Mouse (Mus musculus): ENCODE measurements around the gene Nek6. TPM values are rescaled to one million over a fixed set of nuclear protein-coding genes. Genes with fewer than 3 reads are reported as not detected.

Nek6 gene
- polyA plus RNA-seq, 2 experiments, result 9.7 to 25.2 TPM

DNA sequence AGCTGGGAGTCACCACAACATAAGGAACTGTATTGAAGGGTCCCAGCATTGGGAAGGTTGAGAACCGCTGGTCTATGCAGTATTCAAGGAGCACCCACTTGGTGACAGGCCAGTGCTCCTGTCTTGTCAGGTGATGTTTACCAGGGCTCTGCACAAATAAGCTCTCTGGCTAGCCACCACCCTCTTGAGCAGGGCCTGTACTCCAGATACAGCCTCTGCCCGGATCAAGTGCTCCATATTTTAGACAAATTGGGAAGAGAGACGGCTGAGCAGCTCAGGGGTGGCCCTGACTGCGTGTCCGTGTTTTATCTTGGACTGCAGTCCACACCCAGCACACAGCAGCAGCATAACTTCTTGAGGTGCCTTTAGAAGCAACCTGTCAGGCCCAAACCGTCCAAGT is 75.3 kb downstream of the Nek6 start:
- peaks cover 0 to 3% of the 10 kb centered on the region in 2 experiments; a peak in 2 of 4 replicates for H3K4me1 ChIP-seq (replicated peaks; ENCODE audit: control insufficient read depth in 2 of 2, insufficient read depth in 2 of 2, low read length in 1 of 2)
- no peak overlapping the region for H3K9ac ChIP-seq (replicated peaks)
- H3K36me3 ChIP-seq (replicated peaks; ENCODE audit: control insufficient read depth, insufficient read depth, low read depth), result peaks cover 13% of the 10 kb centered on the region
- ATAC-seq (ENCODE audit: insufficient read depth), result no peak
- WGBS (ENCODE audit: insufficient replicate concordance), result 70% methylated on average over 6 of the region's 6 CpGs
- no peak overlapping the region for H3K4me2 ChIP-seq (ENCODE audit: low read depth)
- no peaks in the 10 kb centered on the region for H3K9me3 ChIP-seq (ENCODE audit: control insufficient read depth, low read length)
- no peak overlapping the region for H3K27ac ChIP-seq
- no peak for DNase-seq (ENCODE audit: low read depth in 3 of 3, low spot score in 3 of 3)
- no peak for TF ChIP-seq CTCF (IDR thresholded peaks at IDR 0.05; ENCODE audit: low read depth)
- TF ChIP-seq EP300 (IDR thresholded peaks at IDR 0.05; ENCODE audit: low read depth), result no peak
- H3K4me3 ChIP-seq (ENCODE audit: insufficient read depth in 1 of 2, low read depth in 2 of 2, low read length in 2 of 2), result no peak overlapping the region
- no peaks in the 10 kb centered on the region for H3K27me3 ChIP-seq (ENCODE audit: control insufficient read depth, insufficient read depth, low read length)

DNA sequence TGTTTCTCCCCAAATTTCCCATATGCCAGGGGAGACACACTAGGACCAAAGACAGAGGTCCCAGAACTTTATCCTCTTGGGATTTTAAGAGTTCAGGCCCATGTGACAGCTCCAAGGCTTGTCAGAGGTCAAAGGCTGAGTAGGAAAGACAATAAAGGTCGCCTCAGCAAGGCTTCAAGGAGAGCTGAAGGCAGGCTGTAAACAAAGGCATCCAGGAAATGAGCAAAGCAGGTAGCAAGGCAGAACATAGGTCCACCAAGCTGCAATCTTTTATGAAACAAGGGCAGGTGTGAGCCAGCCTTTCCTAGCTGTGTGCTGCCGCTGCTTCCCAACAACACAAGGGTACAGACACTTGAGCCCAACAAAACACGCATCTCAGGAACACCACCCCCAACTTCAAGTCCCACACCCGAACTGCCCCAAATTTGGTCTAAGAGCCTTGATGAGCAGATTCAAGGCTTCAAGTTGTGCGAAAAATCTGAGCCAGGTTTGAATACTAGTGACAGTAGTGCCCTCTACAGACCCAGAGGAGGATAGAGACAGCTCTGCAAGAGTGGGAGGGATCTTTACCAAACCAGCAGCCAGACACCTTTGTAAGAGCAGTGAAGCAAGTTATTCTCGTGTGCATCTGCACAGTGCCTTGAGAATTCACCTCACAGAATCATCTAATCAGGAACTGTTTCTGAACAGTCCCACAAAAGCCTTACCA is 80.5 kb downstream of the Nek6 start:
- Histone ChIP-seq H3K4me2 (ENCODE audit: low read depth) (no peak overlapping the region), H3K9me3 (ENCODE audit: control insufficient read depth, low read length) (no peaks in the 10 kb centered on the region), H3K4me1 (replicated peaks; ENCODE audit: control insufficient read depth in 2 of 2, insufficient read depth in 2 of 2, low read length in 1 of 2) (peaks cover 0 to 5% of the 10 kb centered on the region in 2 experiments; a peak in 2 of 4 replicates), H3K27ac (no peak overlapping the region), H3K36me3 (replicated peaks; ENCODE audit: control insufficient read depth, insufficient read depth, low read depth) (peaks cover 12% of the 10 kb centered on the region), H3K4me3 (ENCODE audit: insufficient read depth in 1 of 2, low read depth in 2 of 2, low read length in 2 of 2) (no peak overlapping the region), H3K27me3 (ENCODE audit: control insufficient read depth, insufficient read depth, low read length) (no peaks in the 10 kb centered on the region), H3K9ac (replicated peaks) (no peak overlapping the region)
- DNase-seq (ENCODE audit: low read depth in 3 of 3, low spot score in 3 of 3) (no peak), ATAC-seq (ENCODE audit: insufficient read depth) (no peak)
- TF ChIP-seq CTCF (IDR thresholded peaks at IDR 0.05; ENCODE audit: low read depth) (peak; percentile 45; the same call in 1 of the 2 replicates), EP300 (IDR thresholded peaks at IDR 0.05; ENCODE audit: low read depth) (no peak)
- WGBS (ENCODE audit: insufficient replicate concordance), result 61% methylated on average over 6 of the region's 6 CpGs

DNA sequence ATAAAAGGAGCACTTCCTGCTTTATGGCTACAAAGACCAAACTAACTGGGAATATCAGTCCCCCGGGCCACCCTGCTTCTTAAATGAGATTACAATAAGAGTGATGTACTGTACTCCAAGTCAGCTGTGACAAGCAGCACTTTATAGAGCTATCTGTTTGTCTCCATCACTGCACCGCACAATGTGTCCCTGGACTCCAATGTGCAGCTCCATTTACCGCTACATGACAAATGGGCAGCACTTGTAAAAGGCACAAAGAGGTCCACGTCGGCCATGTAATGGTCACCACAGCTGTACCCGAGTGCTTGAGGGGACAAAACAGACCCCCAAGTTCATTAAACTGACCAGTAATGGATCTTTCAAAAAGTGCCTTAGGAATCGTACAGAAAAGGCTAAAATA is 83.4 kb downstream of the Nek6 start:
- no peaks in the 10 kb centered on the region for H3K9me3 ChIP-seq (ENCODE audit: control insufficient read depth, low read length)
- no peak overlapping the region for H3K9ac ChIP-seq (replicated peaks)
- TF ChIP-seq EP300 (IDR thresholded peaks at IDR 0.05; ENCODE audit: low read depth) (no peak), CTCF (IDR thresholded peaks at IDR 0.05; ENCODE audit: low read depth) (no peak)
- no peak for ATAC-seq (ENCODE audit: insufficient read depth)
- H3K27ac ChIP-seq, result no peak overlapping the region
- WGBS (ENCODE audit: insufficient replicate concordance), result 84% methylated on average over 7 of the region's 7 CpGs
- H3K4me3 ChIP-seq (ENCODE audit: insufficient read depth in 1 of 2, low read depth in 2 of 2, low read length in 2 of 2), result no peak overlapping the region
- peaks cover 0 to 5% of the 10 kb centered on the region in 2 experiments; a peak in 2 of 4 replicates for H3K4me1 ChIP-seq (replicated peaks; ENCODE audit: control insufficient read depth in 2 of 2, insufficient read depth in 2 of 2, low read length in 1 of 2)
- H3K4me2 ChIP-seq (ENCODE audit: low read depth), result no peak overlapping the region
- no peaks in the 10 kb centered on the region for H3K36me3 ChIP-seq (replicated peaks; ENCODE audit: control insufficient read depth, insufficient read depth, low read depth)
- H3K27me3 ChIP-seq (ENCODE audit: control insufficient read depth, insufficient read depth, low read length), result no peaks in the 10 kb centered on the region
- DNase-seq (ENCODE audit: low read depth in 3 of 3, low spot score in 3 of 3), result no peak

DNA sequence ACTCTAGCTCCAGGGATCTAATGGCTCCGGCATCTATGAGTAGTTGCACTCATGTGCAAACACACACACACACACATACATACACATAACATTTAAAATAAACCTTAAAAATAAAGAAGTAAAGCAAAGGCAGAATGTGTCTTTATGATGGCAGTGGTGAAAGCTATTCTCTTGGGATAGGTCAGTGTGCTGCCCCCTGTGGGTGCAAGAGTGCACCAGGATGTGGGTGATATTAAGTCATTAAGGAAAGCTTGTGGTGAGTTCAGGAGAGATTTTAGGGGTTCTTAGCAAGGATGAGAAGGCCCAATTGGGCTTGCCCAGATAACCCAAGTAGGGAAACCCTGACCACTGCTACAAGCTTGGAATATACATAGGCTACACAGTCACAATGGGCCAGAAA is 86.5 kb downstream of the Nek6 start:
- no peaks in the 10 kb centered on the region; the same call in 1 of the 2 replicates for H3K36me3 ChIP-seq (replicated peaks; ENCODE audit: control insufficient read depth, insufficient read depth, low read depth)
- ATAC-seq (ENCODE audit: insufficient read depth), result no peak
- H3K4me1 ChIP-seq (replicated peaks; ENCODE audit: control insufficient read depth in 2 of 2, insufficient read depth in 2 of 2, low read length in 1 of 2), result no peaks in the 10 kb centered on the region
- no peak overlapping the region for H3K4me2 ChIP-seq (ENCODE audit: low read depth)
- H3K9ac ChIP-seq (replicated peaks), result no peak overlapping the region
- H3K4me3 ChIP-seq (ENCODE audit: insufficient read depth in 1 of 2, low read depth in 2 of 2, low read length in 2 of 2), result no peak overlapping the region
- H3K27me3 ChIP-seq (ENCODE audit: control insufficient read depth, insufficient read depth, low read length), result no peaks in the 10 kb centered on the region
- 90% methylated on average over 1 of the region's 1 CpGs for WGBS (ENCODE audit: insufficient replicate concordance)
- no peak overlapping the region for H3K27ac ChIP-seq
- TF ChIP-seq CTCF (IDR thresholded peaks at IDR 0.05; ENCODE audit: low read depth) (peak; percentile 54), EP300 (IDR thresholded peaks at IDR 0.05; ENCODE audit: low read depth) (no peak)
- DNase-seq (ENCODE audit: low read depth in 3 of 3, low spot score in 3 of 3), result no peak
- no peaks in the 10 kb centered on the region for H3K9me3 ChIP-seq (ENCODE audit: control insufficient read depth, low read length)

DNA sequence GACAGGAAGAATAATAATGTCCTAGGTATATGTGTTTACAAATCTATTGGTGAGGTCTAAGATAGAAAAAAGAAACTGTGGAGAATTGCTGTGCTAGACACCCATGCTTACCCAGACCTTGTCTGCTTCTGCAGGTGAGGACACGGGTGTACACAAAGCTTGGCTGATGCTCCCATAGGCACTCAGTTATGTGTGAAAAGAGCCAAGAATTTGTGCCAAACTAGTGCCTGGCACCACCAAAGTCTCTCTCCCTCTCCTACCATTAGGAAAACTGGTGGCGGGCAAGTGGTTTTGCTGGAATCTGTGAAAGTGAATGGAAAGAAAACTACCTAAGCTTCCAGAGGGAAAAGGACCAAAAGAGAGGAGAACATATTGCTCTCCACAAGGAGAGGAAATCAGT is 87.0 kb downstream of the Nek6 start:
- Histone ChIP-seq H3K4me1 (replicated peaks; ENCODE audit: control insufficient read depth in 2 of 2, insufficient read depth in 2 of 2, low read length in 1 of 2) (no peaks in the 10 kb centered on the region), H3K27ac (no peak overlapping the region), H3K9me3 (ENCODE audit: control insufficient read depth, low read length) (no peaks in the 10 kb centered on the region), H3K9ac (replicated peaks) (no peak overlapping the region), H3K27me3 (ENCODE audit: control insufficient read depth, insufficient read depth, low read length) (no peaks in the 10 kb centered on the region), H3K36me3 (replicated peaks; ENCODE audit: control insufficient read depth, insufficient read depth, low read depth) (no peaks in the 10 kb centered on the region; the same call in 1 of the 2 replicates), H3K4me2 (ENCODE audit: low read depth) (no peak overlapping the region), H3K4me3 (ENCODE audit: insufficient read depth in 1 of 2, low read depth in 2 of 2, low read length in 2 of 2) (no peak overlapping the region)
- TF ChIP-seq CTCF (IDR thresholded peaks at IDR 0.05; ENCODE audit: low read depth) (no peak), EP300 (IDR thresholded peaks at IDR 0.05; ENCODE audit: low read depth) (no peak)
- ATAC-seq (ENCODE audit: insufficient read depth), result no peak
- DNase-seq (ENCODE audit: low read depth in 3 of 3, low spot score in 3 of 3), result no peak
- 78% methylated on average over 2 of the region's 2 CpGs for WGBS (ENCODE audit: insufficient replicate concordance)

Data from liver, embryonic 14.5 days (tissue).